Mouse (Mus musculus) urinary bladder, adult 18-20 months (tissue): ENCODE data around the gene Atp8b2.
A peak's percentile ranks its signal among the peaks of the same experiment; 100 is the strongest.

ENCODE experiments used
- DNase-seq, 2 experiments: peaks; one replicate each; pipeline ENCODE4 v3.0.0; 2022; ENCODE audit warnings: low spot score in 2 of 2, mixed read lengths in 2 of 2

The Atp8b2 gene

DNA sequence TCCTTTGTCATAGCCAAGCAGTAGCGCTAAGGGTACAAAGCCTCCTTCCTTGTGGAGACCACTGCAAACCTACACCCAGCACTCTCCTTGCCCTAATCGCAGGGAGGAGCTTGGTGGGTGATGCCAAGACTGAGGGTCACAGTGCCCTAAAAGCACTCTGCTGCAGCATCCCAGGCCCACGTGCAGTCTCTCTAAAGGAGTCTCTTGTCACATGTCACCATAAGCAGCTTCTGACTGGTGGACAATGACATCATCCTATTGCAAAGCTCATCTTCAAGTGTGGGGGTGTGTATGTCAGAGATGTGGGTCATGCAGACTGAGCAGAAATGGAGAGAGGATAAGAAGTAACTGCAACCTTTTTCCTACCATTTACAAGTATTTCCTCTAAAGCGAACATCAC is 3.9 kb downstream of the Atp8b2 start:
- DNase-seq: no peak

DNA sequence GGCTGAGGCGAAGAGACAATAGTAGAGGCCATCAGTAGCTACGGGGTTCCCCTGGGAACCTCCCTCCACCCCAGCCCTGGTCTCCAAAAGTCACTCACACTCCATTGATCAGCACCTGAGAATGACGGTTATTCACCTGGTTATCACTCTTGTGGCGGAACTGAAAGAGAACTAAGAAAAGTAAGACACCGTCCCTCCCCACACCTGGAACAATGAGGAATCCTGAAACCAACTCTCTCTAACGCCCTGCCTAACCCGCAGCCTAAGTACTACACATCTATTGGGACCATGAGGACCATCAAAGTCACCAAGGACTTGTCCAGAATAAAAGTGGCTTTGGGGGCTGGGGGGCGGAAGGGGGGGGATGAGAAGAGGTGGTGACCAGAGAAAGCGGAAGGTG is 5.4 kb downstream of the Atp8b2 start:
- no peak for DNase-seq

DNA sequence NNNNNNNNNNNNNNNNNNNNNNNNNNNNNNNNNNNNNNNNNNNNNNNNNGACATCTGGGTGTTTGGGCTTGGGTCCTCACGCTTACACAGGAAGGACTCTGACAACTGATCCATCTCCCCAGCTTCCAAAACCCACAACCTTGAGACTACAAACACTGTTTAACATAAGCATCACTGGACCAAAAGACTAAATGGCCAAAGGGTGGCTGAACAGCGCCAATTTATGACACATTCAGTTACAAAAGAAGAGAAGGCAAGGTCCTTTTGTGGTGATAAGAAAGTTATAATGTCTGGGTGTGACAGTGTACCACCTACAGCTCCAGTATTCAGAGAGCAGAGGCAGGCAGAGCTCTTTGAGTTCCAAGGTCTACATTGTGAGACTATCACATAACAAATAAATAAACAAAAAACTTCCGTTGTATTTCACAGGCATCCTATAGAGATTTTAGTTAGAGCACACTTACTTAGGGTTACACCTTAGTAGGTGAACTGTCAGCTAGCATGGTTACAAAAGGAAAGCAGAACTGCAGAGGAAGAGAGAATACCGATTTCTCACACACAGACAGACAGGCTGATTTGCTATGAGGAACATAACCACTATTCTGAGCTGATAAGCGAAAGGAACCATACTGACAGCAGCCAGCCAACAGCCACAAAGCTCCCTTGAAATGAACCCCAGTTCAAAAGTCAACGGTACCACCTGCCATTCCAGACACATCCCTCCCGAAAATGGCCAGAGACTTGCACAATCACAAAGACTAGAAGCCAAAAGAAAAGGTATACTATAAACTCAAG is 6.9 kb downstream of the Atp8b2 start:
- no peak for DNase-seq

DNA sequence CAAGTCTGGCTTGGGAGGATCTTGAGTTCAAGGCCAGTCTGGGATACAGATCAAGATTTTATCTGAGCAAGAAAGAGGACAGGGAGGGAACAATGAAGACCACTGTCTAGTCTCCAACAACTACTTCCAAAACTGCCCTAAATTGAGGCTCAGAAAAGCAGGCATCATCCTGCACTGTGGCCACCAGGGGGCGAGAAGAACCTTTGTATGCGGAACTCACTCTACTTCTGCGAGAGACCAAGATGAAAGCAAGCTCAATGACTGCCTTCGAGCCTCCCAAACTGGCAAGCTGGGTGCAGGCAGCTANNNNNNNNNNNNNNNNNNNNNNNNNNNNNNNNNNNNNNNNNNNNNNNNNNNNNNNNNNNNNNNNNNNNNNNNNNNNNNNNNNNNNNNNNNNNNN is 9.9 kb downstream of the Atp8b2 start:
- peak; percentile 53 to 54 for DNase-seq

DNA sequence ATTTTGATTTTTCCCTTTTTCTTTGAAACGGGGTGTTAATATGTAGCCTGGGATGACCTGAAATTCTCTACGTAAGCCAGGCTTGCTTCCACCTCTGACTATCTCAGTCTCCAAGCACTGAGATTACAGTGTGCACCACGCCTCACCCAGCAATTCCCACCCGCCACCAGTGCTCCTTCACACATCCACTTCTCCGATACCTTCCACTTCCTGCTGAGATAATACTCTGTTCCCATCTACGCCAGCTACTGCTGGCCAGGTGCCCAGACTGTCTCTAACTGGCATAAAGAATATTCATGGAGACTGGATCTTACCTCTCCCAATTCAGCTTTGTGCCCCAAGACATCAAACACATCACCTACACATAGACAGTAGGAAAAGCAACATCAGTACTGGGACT is 14.7 kb downstream of the Atp8b2 start:
- no peak for DNase-seq

DNA sequence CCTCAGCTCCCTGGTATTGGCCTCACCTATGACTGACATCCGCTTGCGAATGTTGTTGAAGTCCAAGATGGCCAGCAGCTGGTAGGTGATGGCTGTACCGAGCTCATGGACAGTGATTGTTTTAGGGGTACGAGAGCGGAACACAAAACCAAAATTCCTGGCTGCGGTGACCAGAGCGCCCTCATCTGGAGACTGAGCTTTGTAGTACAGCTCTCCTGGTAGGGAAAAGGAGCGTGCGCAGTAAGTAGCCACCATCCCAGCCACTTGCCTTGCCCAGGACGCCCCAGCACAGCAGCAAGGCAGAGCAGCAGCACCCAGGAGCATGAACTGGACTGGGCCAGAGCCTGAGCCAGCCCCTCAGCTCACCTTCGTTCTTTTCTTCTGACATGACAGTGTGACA is 15.3 kb downstream of the Atp8b2 start:
- DNase-seq: no peak

DNA sequence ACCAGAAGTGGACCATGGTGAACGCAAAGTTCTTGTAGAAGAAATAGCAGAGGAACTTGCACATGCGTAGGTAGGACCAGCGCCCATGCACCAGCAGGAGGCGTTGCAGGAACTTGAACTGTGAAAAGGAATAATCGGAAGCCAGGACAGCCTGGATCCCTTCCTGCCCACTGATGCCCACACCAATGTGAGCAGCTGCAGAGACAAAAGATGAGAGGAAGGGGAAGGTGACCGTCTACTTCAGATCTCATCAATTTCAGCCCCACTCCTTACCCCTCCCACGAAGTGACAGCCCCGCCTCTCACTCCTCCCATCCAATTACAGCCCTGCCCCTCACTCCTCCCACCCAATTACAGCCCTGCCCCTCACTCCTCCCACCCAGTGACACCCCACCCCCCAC is 18.3 kb downstream of the Atp8b2 start:
- DNase-seq: no peak

DNA sequence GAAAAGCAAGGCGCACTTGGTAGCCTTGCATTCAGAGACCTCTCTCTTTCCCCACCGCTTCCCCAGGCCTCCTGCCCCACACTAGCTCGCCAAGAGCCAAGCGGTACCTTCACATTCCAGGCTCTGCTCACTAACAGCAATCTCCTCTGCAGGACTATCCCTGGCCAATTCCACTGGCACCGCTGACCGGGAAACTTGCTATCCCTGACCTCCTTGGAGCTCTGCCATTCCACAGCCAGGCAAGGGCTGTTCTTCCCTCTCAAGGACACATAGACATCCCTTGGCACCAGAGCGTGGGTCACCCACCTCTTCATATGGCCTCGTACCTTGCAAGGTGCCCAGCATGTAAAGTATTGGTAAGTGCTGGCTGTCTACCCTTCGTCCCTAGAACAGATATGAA is 20.4 kb downstream of the Atp8b2 start:
- no peak for DNase-seq

DNA sequence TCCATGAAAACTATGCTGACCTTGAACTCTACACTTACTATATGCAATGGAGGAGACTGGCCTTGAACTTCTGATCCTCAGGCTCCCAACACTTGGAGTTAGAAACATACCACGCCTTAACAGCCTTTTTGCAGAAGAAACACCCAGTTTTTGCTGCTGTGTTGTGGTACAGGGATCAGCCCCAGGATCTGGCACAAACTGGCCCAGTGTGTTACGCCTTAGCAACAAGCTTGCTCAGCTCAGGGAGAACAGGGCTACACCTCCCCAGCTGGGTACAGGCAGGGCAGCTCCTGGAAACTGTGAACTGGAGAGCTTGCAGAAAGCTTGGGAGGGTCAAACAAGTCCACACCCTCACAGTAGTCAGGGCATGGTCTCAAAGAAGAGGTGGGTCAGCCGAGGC is 26.8 kb downstream of the Atp8b2 start:
- DNase-seq: no peak

DNA sequence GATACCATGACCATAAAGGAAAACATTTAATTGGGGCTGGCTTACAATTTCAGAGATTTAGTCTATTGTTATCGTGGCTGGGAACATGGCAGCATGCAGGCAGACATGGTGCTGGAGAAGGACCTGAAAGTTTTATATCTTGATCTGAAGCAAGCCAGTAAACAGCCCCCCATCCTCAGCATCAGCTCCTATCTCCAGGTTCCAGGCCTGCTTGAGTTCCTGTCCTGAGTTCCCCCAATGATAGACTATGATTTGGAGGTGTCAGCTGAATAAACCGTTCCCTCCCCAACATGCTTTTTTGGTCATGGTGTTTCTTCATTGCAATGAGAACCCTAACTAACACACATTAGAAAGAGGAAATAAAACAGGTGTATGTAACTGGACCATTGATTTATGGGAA is 30.4 kb downstream of the Atp8b2 start:
- no peak for DNase-seq

DNA sequence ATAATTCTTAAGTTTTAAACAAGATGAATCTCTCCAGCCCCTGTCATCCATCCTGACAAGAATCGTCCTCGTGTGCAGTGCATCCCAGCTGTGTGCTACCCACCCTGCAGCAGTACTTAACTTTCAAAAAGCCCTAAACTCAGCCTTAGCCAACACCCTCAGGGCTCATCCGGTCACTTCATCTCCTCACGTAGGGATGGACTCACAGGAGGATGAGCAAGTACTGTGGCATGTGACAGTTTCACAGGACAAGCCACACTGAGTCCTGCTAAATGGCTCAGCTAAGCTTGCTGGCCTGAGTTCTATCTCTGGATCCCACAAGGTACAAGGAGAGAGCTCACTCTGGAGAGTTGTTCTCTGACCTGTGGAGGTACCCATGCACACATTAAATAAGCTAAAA is 34.4 kb downstream of the Atp8b2 start:
- DNase-seq: no peak

DNA sequence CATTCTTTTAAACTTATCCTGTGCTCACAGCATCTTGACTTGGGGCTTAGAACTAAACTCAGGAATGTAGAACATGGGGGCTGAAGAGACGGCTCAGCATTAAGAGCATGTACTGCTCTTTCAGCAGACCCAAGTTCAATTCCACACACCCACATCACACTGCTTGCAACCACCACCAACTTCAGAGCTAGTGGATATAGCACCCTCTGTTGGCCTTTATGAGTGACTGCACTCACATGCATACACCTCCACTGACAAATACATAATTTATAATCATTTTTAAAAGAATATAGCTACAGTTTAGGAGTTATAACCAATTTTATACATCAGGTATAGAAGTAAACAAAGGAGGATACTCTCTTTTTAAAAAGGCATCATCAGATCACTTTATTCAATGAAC is 36.9 kb downstream of the Atp8b2 start:
- DNase-seq: no peak

DNA sequence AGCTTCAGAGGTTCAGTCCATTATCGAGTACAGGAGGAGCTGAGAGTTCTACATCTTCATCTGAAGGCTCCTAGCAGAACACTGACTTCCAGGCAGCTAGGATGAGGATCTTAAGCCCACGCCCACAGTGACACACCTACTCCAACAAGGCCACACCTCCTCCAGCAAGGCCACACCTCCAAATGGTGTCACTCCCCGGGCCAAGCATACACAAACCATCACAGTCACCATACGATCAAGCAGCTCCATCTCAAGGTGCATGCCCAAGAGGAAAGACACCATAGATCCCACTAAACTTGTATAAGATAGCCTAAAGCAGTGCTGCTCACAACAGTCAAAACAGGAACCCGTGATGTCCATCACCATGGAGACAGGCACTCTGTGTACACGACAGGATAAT is 42.6 kb downstream of the Atp8b2 start:
- DNase-seq: no peak

DNA sequence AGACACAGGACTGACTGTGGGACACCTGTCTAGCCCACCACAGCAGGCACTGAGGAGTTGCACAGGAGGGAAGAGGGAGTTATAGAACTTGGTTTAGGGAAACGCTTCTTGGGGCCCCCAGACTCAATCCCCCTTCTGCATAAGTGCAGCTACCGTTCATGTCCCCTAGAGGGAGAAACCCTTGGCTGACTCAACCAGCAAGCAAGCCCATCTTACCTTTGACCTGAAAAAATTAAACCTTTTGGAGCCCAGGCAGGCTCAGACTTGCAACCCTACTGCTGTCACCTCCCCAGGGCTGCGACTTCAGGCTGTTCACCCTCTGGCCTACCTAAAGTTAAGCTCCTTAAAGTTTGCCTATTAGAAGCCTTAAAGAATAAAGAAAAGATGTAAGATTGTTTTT is 45.9 kb downstream of the Atp8b2 start:
- DNase-seq: peak in 1 of 2 experiments; percentile 53

DNA sequence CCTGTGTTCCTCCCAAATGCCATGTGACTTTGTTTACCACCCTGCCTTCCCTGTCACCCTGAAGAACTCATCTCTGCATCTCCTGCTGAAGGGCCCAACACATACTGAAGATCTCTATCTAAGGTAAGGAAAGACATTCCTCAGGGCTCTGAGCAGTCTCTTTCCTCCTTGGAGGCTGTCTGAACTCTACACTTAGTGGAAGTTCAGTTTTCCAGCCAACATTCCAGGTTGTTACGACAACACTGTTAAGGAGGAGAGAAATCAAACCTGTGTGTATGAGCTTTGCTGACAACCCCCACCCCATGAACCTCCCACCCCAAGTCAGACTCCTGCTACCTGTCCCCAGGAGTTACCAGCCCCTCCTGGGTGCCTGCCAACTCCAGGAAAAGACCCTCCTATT is 46.7 kb downstream of the Atp8b2 start:
- DNase-seq: no peak

DNA sequence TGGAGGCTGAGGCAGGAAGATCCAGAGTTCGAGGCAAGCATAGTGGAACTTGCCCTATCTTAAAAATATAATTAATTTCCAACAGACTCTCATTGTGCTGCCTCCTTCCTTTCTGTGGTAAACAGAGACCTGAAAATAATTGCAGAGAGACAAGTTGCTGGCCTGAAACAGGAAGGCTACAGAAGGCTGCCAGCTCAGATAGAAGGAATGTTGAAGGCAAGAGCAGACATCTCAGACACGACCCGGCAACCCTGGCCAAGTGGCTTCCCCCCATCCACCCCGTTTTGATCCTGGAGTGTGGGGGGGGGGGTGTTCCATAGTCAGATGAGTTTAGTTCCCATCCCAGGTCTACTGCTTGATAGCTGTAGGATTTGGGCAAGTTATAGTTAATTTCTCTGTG is 48.6 kb downstream of the Atp8b2 start:
- DNase-seq: no peak

DNA sequence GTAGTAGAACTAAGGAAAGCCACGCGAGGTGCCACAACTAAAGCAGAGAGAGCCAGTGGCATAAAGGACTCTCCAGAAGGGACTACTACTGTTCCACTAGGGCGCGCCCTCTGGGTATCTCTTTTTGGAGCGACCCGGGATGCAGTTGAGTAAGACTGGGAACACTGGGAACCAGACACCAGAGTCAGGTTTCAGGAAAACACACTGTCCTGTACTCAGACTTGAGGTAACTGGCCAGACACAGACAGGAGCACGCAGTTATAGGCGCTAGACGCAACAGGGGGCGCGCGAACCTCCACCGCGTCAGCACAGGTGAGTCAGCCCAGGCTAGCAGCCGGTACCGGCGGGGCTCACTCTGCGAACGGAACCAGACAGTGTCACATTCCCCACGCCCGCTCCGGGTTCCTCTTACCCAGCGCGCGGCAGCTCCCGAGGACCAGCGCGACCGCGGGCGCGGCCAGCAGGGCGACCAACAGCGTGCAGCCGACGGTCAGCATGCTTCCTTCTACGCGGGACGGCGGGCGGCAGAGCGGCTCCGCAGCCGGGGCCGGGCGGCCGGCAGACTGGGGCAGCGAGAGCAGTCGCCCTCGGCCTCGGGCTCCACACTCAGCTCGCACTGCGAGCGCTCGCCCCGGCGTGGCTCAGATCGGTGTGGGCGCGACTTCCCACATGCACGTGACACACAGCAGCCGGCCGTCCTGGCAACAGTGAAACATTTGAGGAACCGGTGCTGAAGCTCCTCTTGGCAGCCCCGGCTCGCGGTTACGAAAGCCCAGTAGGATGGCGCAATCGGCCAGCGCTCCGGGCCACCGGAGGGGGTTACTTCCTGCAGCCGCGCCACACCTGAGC is 50.5 kb downstream of the Atp8b2 start, which contains the start of gene Il6ra:
Gene Il6ra, minus strand, starts transcription at position 654 of the 849 bp plus-strand sequence.
- peak; percentile 80 to 93 for DNase-seq

DNA sequence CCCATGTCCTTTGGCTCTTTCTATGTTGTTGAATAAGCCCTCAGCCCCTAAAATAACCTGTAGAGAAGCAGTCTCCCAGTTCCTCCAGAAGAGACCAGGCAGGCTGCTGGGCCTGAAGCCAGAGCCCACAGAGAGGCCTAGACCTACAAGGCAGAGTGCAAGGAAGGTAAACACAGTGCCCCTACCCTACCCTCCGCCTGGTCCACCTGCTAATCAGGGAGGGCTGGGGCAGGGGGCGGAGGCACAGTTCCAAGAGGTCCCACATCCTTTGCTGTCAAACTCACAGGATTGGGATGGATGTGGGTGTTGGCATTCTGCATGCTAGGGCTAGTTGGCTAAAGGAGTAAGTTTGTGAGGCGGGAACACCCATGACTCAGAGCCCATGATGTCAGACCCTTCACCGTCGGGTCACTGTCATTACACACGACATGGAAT is 51.2 kb downstream of the Atp8b2 start:
- DNase-seq: peak; percentile 43 to 67

DNA sequence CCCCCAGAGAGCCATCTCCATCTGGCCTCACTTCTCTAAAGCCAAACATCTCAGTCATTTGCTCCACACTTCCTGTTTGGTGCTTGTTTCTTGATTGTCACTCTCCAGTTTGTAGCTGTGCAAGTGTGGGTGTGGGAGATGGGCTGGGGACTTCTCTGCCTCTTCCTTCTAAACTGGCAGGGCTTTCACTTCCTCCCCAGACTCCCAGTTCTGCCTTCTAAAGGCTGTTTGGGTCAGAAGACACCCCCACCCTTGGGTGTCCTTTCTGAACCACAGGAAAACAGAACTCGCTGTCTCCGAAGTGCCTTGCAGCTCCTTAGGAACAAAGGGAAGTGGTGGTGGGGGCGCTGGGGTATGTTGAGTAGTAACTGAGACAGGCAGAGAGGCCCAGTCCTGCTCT is 52.1 kb downstream of the Atp8b2 start:
- no peak for DNase-seq

DNA sequence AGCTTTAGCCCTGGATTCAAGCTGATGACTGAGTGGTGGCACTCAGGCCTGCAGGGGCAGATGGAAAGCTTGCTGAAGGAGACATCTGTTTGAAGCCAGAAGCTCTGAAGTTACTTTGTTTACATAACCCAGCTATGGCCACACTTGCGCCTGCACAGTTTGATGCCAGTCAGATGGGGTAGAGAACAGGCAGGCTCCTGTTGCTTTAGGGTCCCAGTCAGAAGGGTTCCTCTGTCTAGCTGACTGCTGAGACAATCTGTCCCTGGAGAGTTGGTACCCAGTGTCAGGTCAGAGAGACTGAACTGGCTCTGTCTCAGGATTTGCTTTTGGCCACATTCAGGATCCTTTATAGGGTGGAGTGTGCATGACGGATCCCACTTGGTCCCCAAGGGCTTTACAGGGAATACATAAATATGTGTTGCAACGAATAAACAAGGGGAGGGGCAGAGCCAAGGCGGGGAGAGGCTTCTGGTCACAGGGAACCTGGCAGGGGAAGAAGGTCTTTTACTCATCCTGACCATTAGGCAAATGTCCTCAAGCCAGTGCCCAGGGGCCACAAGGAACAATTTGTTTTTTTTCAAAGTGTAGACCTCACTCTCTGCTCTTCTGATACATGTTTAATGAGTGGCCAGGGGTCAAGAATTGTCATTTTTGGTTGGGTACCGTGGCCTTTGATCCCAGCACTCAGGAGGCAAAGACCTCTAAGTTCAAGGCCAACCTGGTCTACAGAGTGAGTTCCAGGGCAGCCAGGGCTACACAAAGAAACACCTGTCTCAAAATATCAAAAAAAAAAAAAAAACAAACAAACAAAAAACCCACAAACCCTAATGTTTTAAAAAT is 53.4 kb downstream of the Atp8b2 start:
- peak in 1 of 2 experiments; percentile 52 for DNase-seq

DNA sequence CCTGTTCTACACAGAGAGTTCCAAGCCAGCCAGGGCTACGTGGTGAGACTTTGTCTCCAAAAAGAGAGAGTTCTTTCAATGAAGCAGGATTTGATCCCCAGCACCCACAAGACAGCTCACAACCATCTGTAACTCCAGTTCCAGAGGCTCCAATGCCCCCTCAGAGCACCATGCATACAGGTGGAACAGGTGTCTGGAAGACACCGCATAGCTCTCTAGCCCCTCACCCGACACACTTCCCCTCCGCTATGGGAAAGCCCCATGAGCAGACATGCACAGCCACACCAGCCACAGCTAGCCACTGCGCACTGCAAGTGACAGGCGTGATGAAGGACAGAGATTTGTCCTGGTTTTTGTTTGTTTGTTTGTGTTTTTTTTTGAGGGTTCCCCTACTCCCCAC is 54.5 kb downstream of the Atp8b2 start:
- DNase-seq: no peak

DNA sequence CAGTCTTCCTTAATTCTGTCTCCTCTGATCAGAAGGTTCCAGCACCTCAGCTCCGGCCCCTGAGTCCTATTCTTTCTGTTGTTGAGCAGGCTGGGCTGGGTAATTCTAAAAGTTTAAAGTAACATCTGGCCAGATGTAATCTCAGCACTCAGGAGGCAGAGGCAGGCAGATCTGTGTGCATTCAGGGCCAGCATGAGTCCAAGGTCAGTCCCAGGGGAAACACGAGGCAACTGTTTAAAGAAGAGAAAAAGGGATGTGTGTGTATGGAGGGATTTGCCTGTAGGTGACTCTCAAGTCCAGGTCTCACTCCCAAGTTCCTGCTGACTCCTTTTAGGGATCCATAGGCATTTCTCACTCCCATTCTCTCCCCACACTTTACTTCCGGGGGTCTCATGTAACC is 55.5 kb downstream of the Atp8b2 start:
- DNase-seq: no peak
